Mouse (Mus musculus) limb, embryonic 11.5 days (tissue): ENCODE results near the gene Sh3bp1. TPM values are rescaled to one million over a fixed set of nuclear protein-coding genes. Genes with fewer than 3 reads are reported as not detected.
A peak's percentile ranks its signal among the peaks of the same experiment; 100 is the strongest.

Experiments used
- ATAC-seq: fragments of 200-750 bp; cut with Nextera tagmentation; 2 replicates; pipeline ENCODE4 v1.8.0; 2017; ENCODE audit warnings: low read depth; ENCODE audit not compliant: insufficient number of reproducible peaks, low FRiP score, low TSS enrichment
- DNase-seq: peaks from one replicate; pipeline ENCODE4 v3.0.0-alpha.2; 2015; ENCODE audit warnings: low spot score
- H3K27ac ChIP-seq: fragments of 300-500 bp; sonication (generic); replicated peaks from 2 replicates; pipeline ENCODE4 v1.5.1; 2014; ENCODE audit warnings: low read depth, mild to moderate bottlenecking, low read length
- H3K27me3 ChIP-seq: fragments of 300-500 bp; sonication (generic); 2 replicates; pipeline ENCODE4 v1.6.1; 2014; ENCODE audit warnings: mild to moderate bottlenecking, low read length, mixed read lengths; ENCODE audit not compliant: control insufficient read depth, insufficient read depth
- H3K36me3 ChIP-seq: fragments of 300-500 bp; sonication (generic); 2 replicates; pipeline ENCODE4 v1.6.1; 2014; ENCODE audit warnings: mild to moderate bottlenecking, low read length, moderate library complexity, mixed read lengths; ENCODE audit not compliant: control insufficient read depth, insufficient read depth
- H3K4me1 ChIP-seq: fragments of 300-500 bp; sonication (generic); 2 replicates; pipeline ENCODE4 v1.6.1; 2014; ENCODE audit warnings: low read length, mixed read lengths; ENCODE audit not compliant: control insufficient read depth, insufficient read depth
- H3K4me2 ChIP-seq: fragments of 300-500 bp; sonication (generic); 2 replicates; pipeline ENCODE4 v1.6.1; 2014; ENCODE audit warnings: low read depth, mild to moderate bottlenecking, moderate library complexity; ENCODE audit not compliant: severe bottlenecking
- H3K4me3 ChIP-seq: fragments of 300-500 bp; sonication (generic); 2 replicates; pipeline ENCODE4 v1.5.1; 2014; ENCODE audit warnings: low read depth, low read length
- H3K9ac ChIP-seq: fragments of 300-500 bp; sonication (generic); 2 replicates; pipeline ENCODE4 v1.6.1; 2014; ENCODE audit warnings: mild to moderate bottlenecking, low read length
- H3K9me3 ChIP-seq: fragments of 300-500 bp; sonication (generic); 2 replicates; pipeline ENCODE4 v1.6.1; 2016; ENCODE audit warnings: low read length; ENCODE audit not compliant: control insufficient read depth
- WGBS: fragments of 180-500 bp; shearing (Covaris S2); extraction: QIAGEN DNeasy Blood & Tissue Kit; methylation state at CpG from one replicate; pipeline ENCODE4 v1.1.7; 2014; 5-methylcytosine and 5-hydroxymethylcytosine counted together
- polyA plus RNA-seq: library from polyadenylated mRNA; unstranded; fragments of >200 nt; fragmentation: Nextera tagmentation; extraction: Ambion mirVana; gene quantifications from 2 replicates; pipeline ENCODE4 v1.2.1, GENCODE M21; 2014

Gene Sh3bp1
- polyA plus RNA-seq, 1 experiment from 2014 or later = 45.0 TPM

GRCm38 (mm10) chr15:78899409-78899739 lies 194 bp upstream of the Sh3bp1 start, which contains the start of gene Gm49510:
Gene Gm49510 (plus strand): TSS chr15:78899667.
- under 1% methylated on average over 20 of the region's 20 CpGs for WGBS
- DNase-seq (no peak), ATAC-seq (no peak)
- H3K36me3 ChIP-seq = 0 out of 2 replicates have a peak, but pooled peaks cover 5% of the 10 kb centered on the region
- H3K27me3 ChIP-seq = no peaks in the 10 kb centered on the region
- H3K9me3 ChIP-seq = no peaks in the 10 kb centered on the region
- H3K27ac ChIP-seq = peak within 1 kb of the TSS; percentile 42; the same call in 1 of the 2 replicates
- H3K4me2 ChIP-seq = peak within 1 kb of the TSS; percentile 77
- H3K4me3 ChIP-seq = peak within 1 kb of the TSS; percentile 85
- peaks cover 20% of the 10 kb centered on the region for H3K4me1 ChIP-seq
- H3K9ac ChIP-seq = peak within 1 kb of the TSS; percentile 76

- H3K9me3 ChIP-seq = no peaks in the 10 kb centered on the region
- peaks cover 20% of the 10 kb centered on the region for H3K4me1 ChIP-seq
- H3K4me2 ChIP-seq = peak overlapping the region; percentile 77
- DNase-seq = no peak
- H3K4me3 ChIP-seq = peak overlapping the region; percentile 85
- no peaks in the 10 kb centered on the region for H3K27me3 ChIP-seq
- peaks cover 11% of the 10 kb centered on the region; the same call in 1 of the 2 replicates for H3K36me3 ChIP-seq
- H3K9ac ChIP-seq = peak overlapping the region; percentile 76
- ATAC-seq = 0 out of 2 replicates have a peak, but pooled peaks have one; percentile 22
- peak overlapping the region; percentile 67; the same call in 1 of the 2 replicates for H3K27ac ChIP-seq
- WGBS = 9% methylated on average over 18 of the region's 18 CpGs
Observed at GRCm38 (mm10) chr15:78900585-78901421, 1.2 kb downstream of the Sh3bp1 start.

- H3K27ac ChIP-seq = peak overlapping the region; percentile 67; the same call in 1 of the 2 replicates
- no peaks in the 10 kb centered on the region for H3K27me3 ChIP-seq
- H3K4me2 ChIP-seq = peak overlapping the region; percentile 77
- H3K9me3 ChIP-seq = no peaks in the 10 kb centered on the region
- H3K9ac ChIP-seq = peak overlapping the region; percentile 76; the same call in 1 of the 2 replicates
- peaks cover 16% of the 10 kb centered on the region for H3K36me3 ChIP-seq
- ATAC-seq = no peak
- peaks cover 20% of the 10 kb centered on the region for H3K4me1 ChIP-seq
- peak; percentile 45 for DNase-seq
- WGBS = 45% methylated on average over 8 of the region's 8 CpGs
- peak overlapping the region; percentile 85 for H3K4me3 ChIP-seq
Observed at GRCm38 (mm10) chr15:78901422-78901789, 1.8 kb downstream of the Sh3bp1 start.

- peak; percentile 90 for DNase-seq
- H3K9me3 ChIP-seq = no peaks in the 10 kb centered on the region
Observed at GRCm38 (mm10) chr15:78903243-78903642, 3.7 kb downstream of the Sh3bp1 start.

GRCm38 (mm10) chr15:78908399-78908798 lies 8.8 kb downstream of the Sh3bp1 start:
- DNase-seq (no peak), ATAC-seq (no peak)
- Histone ChIP-seq H3K9ac (no peak overlapping the region), H3K36me3 (peaks cover 18% of the 10 kb centered on the region), H3K4me3 (no peak overlapping the region), H3K27ac (no peak overlapping the region), H3K4me1 (0 out of 2 replicates have a peak, but pooled peaks cover 3% of the 10 kb centered on the region), H3K9me3 (no peaks in the 10 kb centered on the region), H3K4me2 (no peak overlapping the region), H3K27me3 (no peaks in the 10 kb centered on the region)
- 86% methylated on average over 7 of the region's 7 CpGs for WGBS

More at GRCm38 (mm10) chr15:78903243-78903642, 3.7 kb downstream of the Sh3bp1 start:
- peaks cover 17% of the 10 kb centered on the region for H3K36me3 ChIP-seq
- no peak overlapping the region for H3K27ac ChIP-seq
- no peaks in the 10 kb centered on the region for H3K27me3 ChIP-seq
- no peak overlapping the region for H3K4me3 ChIP-seq
- peaks cover 20% of the 10 kb centered on the region for H3K4me1 ChIP-seq
- no peak for ATAC-seq
- WGBS = 15% methylated on average over 2 of the region's 2 CpGs
- H3K4me2 ChIP-seq = no peak overlapping the region
- no peak overlapping the region for H3K9ac ChIP-seq

- H3K9me3 ChIP-seq = no peaks in the 10 kb centered on the region
- peaks cover 18% of the 10 kb centered on the region for H3K36me3 ChIP-seq
- no peak overlapping the region for H3K4me3 ChIP-seq
- 91% methylated on average over 8 of the region's 8 CpGs for WGBS
- DNase-seq (no peak), ATAC-seq (no peak)
- no peaks in the 10 kb centered on the region for H3K27me3 ChIP-seq
- H3K4me2 ChIP-seq = no peak overlapping the region
- H3K27ac ChIP-seq = no peak overlapping the region
- H3K9ac ChIP-seq = no peak overlapping the region
- 0 out of 2 replicates have a peak, but pooled peaks cover 3% of the 10 kb centered on the region for H3K4me1 ChIP-seq
Observed at GRCm38 (mm10) chr15:78908982-78909381, 9.4 kb downstream of the Sh3bp1 start.

- ATAC-seq (no peak), DNase-seq (peak; percentile 55)
- H3K9me3 ChIP-seq = no peaks in the 10 kb centered on the region
- H3K27ac ChIP-seq = no peak overlapping the region
- no peak overlapping the region for H3K9ac ChIP-seq
- H3K36me3 ChIP-seq = peaks cover 6% of the 10 kb centered on the region; the same call in 1 of the 2 replicates
- no peak overlapping the region for H3K4me2 ChIP-seq
- no peak overlapping the region for H3K4me3 ChIP-seq
- 46% methylated on average over 9 of the region's 9 CpGs for WGBS
- no peaks in the 10 kb centered on the region for H3K27me3 ChIP-seq
- peaks cover 20% of the 10 kb centered on the region for H3K4me1 ChIP-seq
Observed at GRCm38 (mm10) chr15:78912040-78912439, 12.5 kb downstream of the Sh3bp1 start.

- under 1% methylated on average over 50 of the region's 51 CpGs for WGBS
Observed at GRCm38 (mm10) chr15:78913632-78914090, 14.1 kb downstream of the Sh3bp1 start, which contains the start of gene Pdxp. Gene Pdxp (plus strand): TSS chr15:78913919.

More at GRCm38 (mm10) chr15:78913632-78914090, 14.1 kb downstream of the Sh3bp1 start, which contains the start of gene Pdxp:
- ATAC-seq = peak; percentile 91
- no peaks in the 10 kb centered on the region for H3K27me3 ChIP-seq
- peaks cover 7% of the 10 kb centered on the region; the same call in 1 of the 2 replicates for H3K36me3 ChIP-seq
- peak within 1 kb of the TSS; percentile 95 for H3K4me2 ChIP-seq
- peak within 1 kb of the TSS; percentile 85 for H3K27ac ChIP-seq
- H3K9ac ChIP-seq = peak within 1 kb of the TSS; percentile 86
- peaks cover 20% of the 10 kb centered on the region for H3K4me1 ChIP-seq
- peak; percentile 98 for DNase-seq
- peak within 1 kb of the TSS; percentile 85 for H3K4me3 ChIP-seq
- H3K9me3 ChIP-seq = no peaks in the 10 kb centered on the region
